Mouse (Mus musculus): Measurements from ENCODE around the gene Kbtbd12.

The Kbtbd12 gene

GRCm38 (mm10) chr6:88626462-88626861 lies 11.3 kb downstream of the Kbtbd12 start:
- no peak for DNase-seq

- no peak for DNase-seq
Observed at GRCm38 (mm10) chr6:88621816-88622481, 15.8 kb downstream of the Kbtbd12 start.

- no peak for DNase-seq
Observed at GRCm38 (mm10) chr6:88619542-88619941, 18.2 kb downstream of the Kbtbd12 start.

GRCm38 (mm10) chr6:88615352-88615751 lies 22.4 kb downstream of the Kbtbd12 start:
- DNase-seq: no peak

GRCm38 (mm10) chr6:88606417-88606816 lies 31.3 kb downstream of the Kbtbd12 start:
- no peak for DNase-seq

- DNase-seq: no peak
Observed at GRCm38 (mm10) chr6:88605715-88606114, 32.0 kb downstream of the Kbtbd12 start.

- DNase-seq: no peak
Observed at GRCm38 (mm10) chr6:88605235-88605634, 32.5 kb downstream of the Kbtbd12 start.

- DNase-seq: no peak
Observed at GRCm38 (mm10) chr6:88596108-88596507, 41.6 kb downstream of the Kbtbd12 start.

- no peak for DNase-seq
Observed at GRCm38 (mm10) chr6:88592367-88592766, 45.4 kb downstream of the Kbtbd12 start.

- no peak for DNase-seq
Observed at GRCm38 (mm10) chr6:88590231-88590630, 47.5 kb downstream of the Kbtbd12 start.

- no peak for DNase-seq
Observed at GRCm38 (mm10) chr6:88589517-88589916, 48.2 kb downstream of the Kbtbd12 start.

GRCm38 (mm10) chr6:88588581-88589256 lies 49.0 kb downstream of the Kbtbd12 start:
- DNase-seq: no peak

- no peak for DNase-seq
Observed at GRCm38 (mm10) chr6:88587091-88587490, 50.7 kb downstream of the Kbtbd12 start.

GRCm38 (mm10) chr6:88583950-88584349 lies 53.8 kb downstream of the Kbtbd12 start:
- DNase-seq: no peak

GRCm38 (mm10) chr6:88576495-88576894 lies 61.3 kb downstream of the Kbtbd12 start:
- no peak for DNase-seq

- DNase-seq: no peak
Observed at GRCm38 (mm10) chr6:88566676-88567075, 71.1 kb downstream of the Kbtbd12 start.

- DNase-seq: no peak
Observed at GRCm38 (mm10) chr6:88565033-88565432, 72.7 kb downstream of the Kbtbd12 start.

GRCm38 (mm10) chr6:88560156-88560555 lies 77.6 kb downstream of the Kbtbd12 start:
- DNase-seq: no peak

- no peak for DNase-seq
Observed at GRCm38 (mm10) chr6:88559688-88560087, 78.1 kb downstream of the Kbtbd12 start.

GRCm38 (mm10) chr6:88558076-88558475 lies 79.7 kb downstream of the Kbtbd12 start:
- DNase-seq: no peak

- DNase-seq: no peak
Observed at GRCm38 (mm10) chr6:88557548-88557947, 80.2 kb downstream of the Kbtbd12 start.

GRCm38 (mm10) chr6:88549916-88550315 lies 87.8 kb downstream of the Kbtbd12 start:
- DNase-seq: no peak

GRCm38 (mm10) chr6:88549137-88549814 lies 88.5 kb downstream of the Kbtbd12 start:
- peak; percentile 55 for DNase-seq

All from thymus, postnatal 14 days (tissue).